Mouse (Mus musculus) olfactory bulb, adult 2 months (tissue): ENCODE measurements around the gene Nhsl1.

ENCODE experiments used
- CTCF ChIP-seq: fragments of 200-500 bp; IDR thresholded peaks from 2 replicates; pipeline ENCODE4 v1.5.1; 2012; ENCODE audit warnings: low read depth, mild to moderate bottlenecking, low read length, moderate library complexity; ENCODE audit not compliant: insufficient read depth
- POLR2A ChIP-seq: fragments of 200-500 bp; IDR thresholded peaks from 2 replicates; pipeline ENCODE4 v1.6.1; 2012; ENCODE audit warnings: mild to moderate bottlenecking, low read depth, low read length, moderate library complexity; ENCODE audit not compliant: insufficient read depth

- TF ChIP-seq POLR2A: no peak
- no peak for TF ChIP-seq CTCF
Measured at GRCm38 (mm10) chr10:18391608-18392007, 72.8 kb downstream of the Nhsl1 start.
